Mouse (Mus musculus): ENCODE measurements around the gene Dgcr2. TPM values are rescaled to one million over a fixed set of nuclear protein-coding genes. Genes with fewer than 3 reads are reported as not detected.

Gene Dgcr2
- polyA plus RNA-seq, 1 experiment, result 166 TPM

DNA sequence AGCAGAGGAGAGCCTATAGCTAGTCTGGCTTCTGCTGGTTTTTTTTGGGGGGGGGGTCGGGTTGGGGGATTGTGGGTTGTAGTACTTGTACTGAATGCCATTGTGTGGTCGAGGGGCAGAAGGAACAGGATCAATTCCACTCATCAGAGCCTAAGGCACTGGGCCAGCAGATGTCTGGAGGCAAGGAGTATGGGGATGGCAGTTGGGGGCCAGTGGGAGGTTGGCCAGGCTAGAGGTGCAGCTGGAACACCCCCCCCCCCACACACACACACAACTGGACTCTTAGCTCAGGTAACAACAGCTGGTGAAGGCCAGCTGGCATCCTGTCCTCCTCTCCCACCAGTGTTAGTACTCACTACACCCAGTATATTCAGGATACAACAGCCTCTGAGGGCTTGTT, 30.8 kb upstream of the Dgcr2 start:
- no peak for TF ChIP-seq POLR2A (IDR thresholded peaks at IDR 0.05; ENCODE audit: borderline replicate concordance, extremely low read depth, insufficient read depth, insufficient read length, poor library complexity, severe bottlenecking)
- no peak for TF ChIP-seq CTCF (IDR thresholded peaks at IDR 0.05; ENCODE audit: borderline replicate concordance, extremely low read depth, insufficient read depth, insufficient read length)
- no peak for DNase-seq (ENCODE audit: low read depth)

DNA sequence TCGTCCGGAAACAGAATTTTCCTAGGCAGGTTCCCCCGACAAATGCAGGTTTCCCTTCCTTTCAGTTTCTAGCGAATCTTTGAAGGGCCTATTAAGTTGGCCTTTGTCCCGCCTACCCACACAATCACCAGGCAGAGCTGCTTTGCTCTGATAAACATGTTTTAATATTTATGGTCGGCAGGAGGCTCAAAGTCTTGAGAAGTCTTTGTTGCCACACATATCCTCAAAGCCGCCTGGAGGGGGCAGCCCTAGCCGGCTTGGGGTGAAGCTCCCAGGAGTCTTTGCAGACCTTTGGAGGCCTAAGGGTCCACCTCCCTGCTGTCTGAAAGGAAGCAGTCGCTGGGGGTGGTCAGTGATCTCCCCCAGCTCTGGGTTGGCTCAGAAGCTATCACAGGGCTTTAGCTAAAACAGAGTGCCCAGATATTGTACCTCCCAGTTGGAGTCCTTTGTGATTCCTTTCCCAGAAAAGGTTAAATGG, 30.3 kb upstream of the Dgcr2 start:
- TF ChIP-seq POLR2A (IDR thresholded peaks at IDR 0.05; ENCODE audit: borderline replicate concordance, extremely low read depth, insufficient read depth, insufficient read length, poor library complexity, severe bottlenecking) (no peak), CTCF (IDR thresholded peaks at IDR 0.05; ENCODE audit: borderline replicate concordance, extremely low read depth, insufficient read depth, insufficient read length) (peak; percentile 57)
- DNase-seq (ENCODE audit: low read depth), result peak; percentile 87

DNA sequence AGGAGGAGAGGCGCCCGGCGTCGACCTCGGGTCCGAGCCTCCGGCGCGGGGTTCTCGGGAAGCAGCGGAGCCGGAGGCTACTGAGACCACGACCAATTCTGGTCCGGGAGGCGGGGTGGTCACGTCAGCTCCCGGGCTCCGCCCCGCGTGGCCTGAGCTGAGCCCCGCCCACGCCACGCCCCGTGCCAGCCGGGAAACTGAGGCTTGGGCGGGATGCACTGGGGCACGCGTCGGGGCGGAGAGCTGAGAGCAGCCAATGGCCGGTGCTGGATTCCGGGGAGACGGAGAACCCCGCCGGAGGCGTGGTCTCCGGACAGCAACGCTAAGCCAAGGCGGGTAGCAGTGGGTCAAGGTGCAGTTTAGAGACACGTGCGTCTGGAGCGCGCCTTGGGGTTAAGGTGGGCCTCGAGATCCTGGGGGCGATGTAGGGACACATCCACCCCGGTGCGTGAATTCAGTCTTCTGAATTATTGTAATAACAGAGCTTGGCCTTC, 29.8 kb upstream of the Dgcr2 start, which contains the start of gene Slc25a1:
TSS of gene Slc25a1 (minus strand) at position 133 of the 494 bp plus-strand sequence.
- TF ChIP-seq POLR2A (IDR thresholded peaks at IDR 0.05; ENCODE audit: borderline replicate concordance, extremely low read depth, insufficient read depth, insufficient read length, poor library complexity, severe bottlenecking) (peak; percentile 19; the same call in 1 of the 2 replicates), CTCF (IDR thresholded peaks at IDR 0.05; ENCODE audit: borderline replicate concordance, extremely low read depth, insufficient read depth, insufficient read length) (no peak)
- peak; percentile 89 for DNase-seq (ENCODE audit: low read depth)

DNA sequence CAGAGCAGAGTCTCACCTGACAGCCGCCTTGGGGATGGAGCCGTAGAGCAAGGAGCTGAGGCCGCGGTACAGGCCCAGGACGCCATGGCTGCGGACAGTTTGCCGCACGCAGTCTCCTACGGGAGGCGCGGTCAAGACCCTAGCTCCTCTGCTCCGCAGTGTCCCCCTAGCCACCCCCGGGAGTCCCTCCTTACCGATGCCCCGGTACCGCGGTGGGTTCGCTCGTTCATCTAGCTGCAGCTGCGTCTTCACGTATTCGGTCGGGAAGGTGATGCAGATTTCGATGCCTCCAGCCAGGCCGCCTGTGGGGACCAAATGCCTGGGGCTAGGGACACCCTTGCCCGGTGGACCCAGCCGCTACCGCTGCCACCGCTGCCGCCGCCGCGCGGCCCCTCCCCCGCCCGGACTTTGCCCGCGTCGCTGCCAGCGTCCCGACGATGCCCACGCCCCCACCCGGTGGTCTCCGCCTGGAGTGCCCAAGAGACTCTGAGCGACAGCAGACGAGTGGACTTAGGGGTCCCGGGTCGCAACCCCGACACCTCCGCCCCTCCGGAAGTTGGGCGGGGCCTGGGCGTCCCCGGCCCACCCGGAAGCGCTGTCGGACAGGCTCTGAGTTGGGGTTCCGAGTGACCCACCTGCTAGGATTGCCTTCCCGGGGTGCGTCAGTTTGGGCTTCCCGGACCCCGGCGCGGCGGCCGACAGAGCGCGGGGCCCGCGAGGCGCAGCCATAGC, 29.2 kb upstream of the Dgcr2 start:
- TF ChIP-seq CTCF (IDR thresholded peaks at IDR 0.05; ENCODE audit: borderline replicate concordance, extremely low read depth, insufficient read depth, insufficient read length), result no peak
- no peak for TF ChIP-seq POLR2A (IDR thresholded peaks at IDR 0.05; ENCODE audit: borderline replicate concordance, extremely low read depth, insufficient read depth, insufficient read length, poor library complexity, severe bottlenecking)
- DNase-seq (ENCODE audit: low read depth), result peak; percentile 52

DNA sequence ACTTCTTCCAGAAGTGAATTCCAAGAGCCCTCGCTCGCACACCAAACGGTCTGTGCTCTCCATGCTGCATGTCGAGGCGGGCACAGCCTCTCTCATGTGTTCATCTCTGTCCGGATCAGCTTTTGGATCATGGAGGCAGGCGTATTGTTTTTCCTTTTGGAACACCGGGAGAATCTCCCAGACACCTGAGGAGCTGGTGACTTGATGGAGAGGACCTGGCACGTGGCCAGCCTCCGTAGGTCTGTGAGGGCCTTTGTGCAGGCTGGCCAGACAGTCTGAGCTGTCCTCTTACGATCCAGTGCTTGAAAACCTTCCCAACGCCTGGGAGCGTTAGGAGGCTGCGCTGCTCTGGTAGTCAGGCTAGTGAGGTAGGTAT, 23.8 kb upstream of the Dgcr2 start:
- TF ChIP-seq POLR2A (IDR thresholded peaks at IDR 0.05; ENCODE audit: borderline replicate concordance, extremely low read depth, insufficient read depth, insufficient read length, poor library complexity, severe bottlenecking), result no peak
- TF ChIP-seq CTCF (IDR thresholded peaks at IDR 0.05; ENCODE audit: borderline replicate concordance, extremely low read depth, insufficient read depth, insufficient read length), result no peak
- DNase-seq (ENCODE audit: low read depth), result no peak

DNA sequence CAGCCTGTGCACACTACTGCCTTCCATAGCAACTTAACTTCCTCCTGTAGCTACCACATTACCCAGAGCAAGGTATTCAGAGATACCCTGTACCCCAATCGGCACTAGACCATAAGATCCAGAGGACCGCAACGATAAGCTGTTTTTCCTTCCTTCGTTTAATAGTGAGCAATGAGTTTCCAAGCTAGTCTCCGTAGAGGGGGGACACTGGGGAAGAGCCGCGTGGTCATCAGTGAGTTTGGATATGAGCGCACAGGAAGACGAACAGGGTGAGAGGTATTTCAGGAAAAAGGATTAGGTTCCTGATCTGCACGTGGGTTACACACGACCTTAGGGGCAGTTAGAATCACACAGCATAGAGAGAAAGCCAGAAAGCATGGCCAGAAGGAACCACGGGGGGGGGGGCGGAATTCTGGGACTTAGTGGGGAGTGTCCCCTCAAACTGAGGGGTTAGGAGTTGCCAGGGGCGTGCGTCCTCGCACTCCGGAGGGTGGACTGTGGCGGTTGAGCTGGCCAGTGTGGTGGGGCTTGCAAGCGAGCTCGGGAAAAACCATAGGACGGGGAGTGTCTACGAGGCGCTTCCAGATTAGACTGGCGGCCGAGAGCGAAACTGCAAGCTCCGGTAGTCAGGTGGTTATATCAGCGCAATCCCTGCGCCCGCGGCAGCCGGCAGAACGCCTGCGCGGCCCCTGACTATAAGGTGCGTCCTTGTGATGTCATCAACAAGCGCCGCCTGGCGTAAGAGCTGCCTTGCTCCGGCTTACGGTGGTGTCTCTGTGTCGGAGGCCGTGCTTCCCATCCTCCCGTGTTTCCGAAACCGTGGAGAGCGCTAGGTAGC, 23.2 kb upstream of the Dgcr2 start:
- peak; percentile 68 for TF ChIP-seq CTCF (IDR thresholded peaks at IDR 0.05; ENCODE audit: borderline replicate concordance, extremely low read depth, insufficient read depth, insufficient read length)
- TF ChIP-seq POLR2A (IDR thresholded peaks at IDR 0.05; ENCODE audit: borderline replicate concordance, extremely low read depth, insufficient read depth, insufficient read length, poor library complexity, severe bottlenecking), result peak; percentile 72; the same call in 1 of the 2 replicates
- peak; percentile 99 for DNase-seq (ENCODE audit: low read depth)

DNA sequence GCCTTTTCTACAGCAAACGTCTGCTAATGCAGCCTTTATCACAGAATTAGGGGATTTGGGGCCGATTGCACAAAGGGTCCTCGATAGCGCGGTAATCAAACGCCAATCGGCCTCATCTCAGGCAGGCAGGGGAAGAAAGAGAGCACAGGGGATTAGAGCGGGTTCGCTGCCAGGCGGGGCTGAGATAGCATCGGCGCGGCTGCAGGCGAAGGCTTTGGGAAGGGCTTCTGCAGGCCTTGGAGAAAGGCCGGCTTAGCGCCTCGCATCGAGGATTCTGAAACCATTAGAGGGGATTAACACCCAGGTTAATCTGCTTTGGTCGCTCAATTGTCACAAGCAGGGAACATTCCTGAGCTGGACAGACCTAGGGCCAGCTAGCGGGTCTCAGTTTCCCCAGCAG, 22.2 kb upstream of the Dgcr2 start:
- TF ChIP-seq POLR2A (IDR thresholded peaks at IDR 0.05; ENCODE audit: borderline replicate concordance, extremely low read depth, insufficient read depth, insufficient read length, poor library complexity, severe bottlenecking) (no peak), CTCF (IDR thresholded peaks at IDR 0.05; ENCODE audit: borderline replicate concordance, extremely low read depth, insufficient read depth, insufficient read length) (no peak)
- peak; percentile 54 for DNase-seq (ENCODE audit: low read depth)

DNA sequence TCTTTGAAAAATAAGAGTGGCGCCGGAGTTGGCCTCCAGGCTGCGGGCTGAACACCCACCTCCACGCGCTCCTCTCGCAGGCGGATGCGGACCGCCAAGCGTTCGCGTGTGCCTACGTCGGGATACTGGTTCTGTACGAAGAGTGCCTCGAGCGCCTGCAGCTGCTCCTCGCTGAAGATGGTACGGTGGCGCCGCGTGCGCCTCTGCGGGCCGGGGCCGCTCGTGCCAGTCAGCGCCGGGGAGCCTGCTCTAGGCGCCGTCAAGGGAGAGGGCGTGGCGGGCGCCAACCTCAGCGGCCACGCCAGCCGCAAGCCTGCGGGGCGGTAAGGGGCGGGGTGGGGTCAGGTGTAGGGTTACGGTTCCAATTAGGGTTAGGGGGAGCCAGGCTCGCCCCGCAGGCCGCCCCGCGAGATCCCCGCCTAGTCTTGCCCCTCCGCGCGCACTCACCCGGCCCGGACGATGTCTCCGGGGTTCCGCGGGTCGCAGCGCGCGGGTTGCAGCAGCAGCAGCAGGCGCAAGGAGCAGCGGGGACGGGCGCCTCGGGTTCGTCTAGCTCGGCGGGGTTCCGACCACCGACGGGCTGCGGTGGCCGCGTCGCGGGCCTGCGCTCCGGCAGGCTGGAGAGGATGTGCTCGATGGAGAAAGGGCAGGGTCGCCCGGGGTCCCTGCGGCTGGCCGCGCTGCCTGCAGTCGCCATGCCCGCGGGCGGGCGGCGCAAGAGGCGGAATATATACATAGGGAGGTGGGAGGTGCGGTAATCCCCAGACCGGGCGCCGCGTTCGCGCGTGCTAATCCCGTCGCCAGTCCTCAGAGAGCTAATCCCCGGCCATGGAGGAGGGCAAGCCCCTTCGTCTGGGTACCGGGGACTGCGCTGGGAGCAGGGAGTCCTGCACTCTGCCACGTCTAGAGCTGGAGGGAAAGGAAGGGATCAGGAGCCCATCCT, 16.2 kb upstream of the Dgcr2 start, which contains the start of gene Gsc2:
TSS of gene Gsc2 (minus strand) at position 753 of the 943 bp plus-strand sequence.
- peak; percentile 29 for DNase-seq (ENCODE audit: low read depth)
- no peak for TF ChIP-seq POLR2A (IDR thresholded peaks at IDR 0.05; ENCODE audit: borderline replicate concordance, extremely low read depth, insufficient read depth, insufficient read length, poor library complexity, severe bottlenecking)
- TF ChIP-seq CTCF (IDR thresholded peaks at IDR 0.05; ENCODE audit: borderline replicate concordance, extremely low read depth, insufficient read depth, insufficient read length), result no peak

DNA sequence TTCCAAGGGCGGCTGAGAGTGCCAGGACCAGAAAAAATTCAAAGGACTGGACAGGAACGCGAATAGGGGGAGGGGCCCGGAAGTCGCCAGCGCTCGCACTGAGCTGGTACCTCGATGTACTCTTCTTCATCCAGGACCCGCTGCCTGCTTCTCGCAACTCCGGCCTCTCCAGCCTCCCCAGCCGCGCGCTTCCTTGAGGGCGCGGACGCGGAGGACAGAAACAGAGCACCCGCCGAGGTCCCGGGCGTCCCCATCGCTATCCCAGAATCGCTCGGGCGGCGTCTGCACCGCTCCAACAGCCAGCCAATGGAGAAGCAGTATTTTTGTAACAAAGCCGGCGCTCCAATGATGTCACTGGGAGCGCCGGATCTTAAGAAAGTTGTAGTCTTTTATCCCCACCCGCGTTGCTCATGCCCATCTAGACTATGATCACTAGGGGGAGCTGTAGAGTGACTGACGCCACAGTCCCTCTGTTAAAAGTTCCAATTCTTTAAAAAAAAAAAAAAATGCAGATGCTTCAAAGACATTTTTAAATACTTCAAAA, 12.8 kb upstream of the Dgcr2 start, which contains the start of gene Ess2:
TSS of gene Ess2 (minus strand) at position 297 of the 544 bp plus-strand sequence.
- peak; percentile 99 for DNase-seq (ENCODE audit: low read depth)

DNA sequence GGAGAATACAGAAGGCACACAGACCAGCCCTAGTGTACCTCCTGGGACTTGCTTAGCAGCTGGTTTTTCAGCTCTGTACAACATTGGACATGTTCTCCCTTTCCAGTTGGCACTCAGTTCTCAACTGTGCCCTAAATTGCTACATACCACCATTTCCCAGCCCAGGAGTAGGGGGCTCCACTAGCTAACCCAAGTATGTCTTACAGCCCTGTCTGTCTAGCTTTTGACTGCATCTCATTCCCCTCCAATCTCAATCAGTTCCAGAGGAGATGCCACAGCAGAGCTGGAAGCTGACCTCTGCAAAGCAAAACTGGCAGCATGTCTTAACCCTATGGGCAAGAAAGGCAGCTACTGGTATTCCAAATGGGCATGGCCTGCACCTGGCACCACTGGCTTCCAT, 2.3 kb downstream of the Dgcr2 start:
- TF ChIP-seq POLR2A (IDR thresholded peaks at IDR 0.05; ENCODE audit: borderline replicate concordance, extremely low read depth, insufficient read depth, insufficient read length, poor library complexity, severe bottlenecking) (no peak), CTCF (IDR thresholded peaks at IDR 0.05; ENCODE audit: borderline replicate concordance, extremely low read depth, insufficient read depth, insufficient read length) (no peak)
- DNase-seq (ENCODE audit: low read depth), result no peak

More for the DNA sequence above, 12.8 kb upstream of the Dgcr2 start, which contains the start of gene Ess2:
- peak; percentile 75; the same call in 1 of the 2 replicates for TF ChIP-seq CTCF (IDR thresholded peaks at IDR 0.05; ENCODE audit: borderline replicate concordance, extremely low read depth, insufficient read depth, insufficient read length)
- TF ChIP-seq POLR2A (IDR thresholded peaks at IDR 0.05; ENCODE audit: borderline replicate concordance, extremely low read depth, insufficient read depth, insufficient read length, poor library complexity, severe bottlenecking), result peak; percentile 62; the same call in 1 of the 2 replicates
